Mouse (Mus musculus): ENCODE measurements around the gene Ect2.

The Ect2 gene

DNA sequence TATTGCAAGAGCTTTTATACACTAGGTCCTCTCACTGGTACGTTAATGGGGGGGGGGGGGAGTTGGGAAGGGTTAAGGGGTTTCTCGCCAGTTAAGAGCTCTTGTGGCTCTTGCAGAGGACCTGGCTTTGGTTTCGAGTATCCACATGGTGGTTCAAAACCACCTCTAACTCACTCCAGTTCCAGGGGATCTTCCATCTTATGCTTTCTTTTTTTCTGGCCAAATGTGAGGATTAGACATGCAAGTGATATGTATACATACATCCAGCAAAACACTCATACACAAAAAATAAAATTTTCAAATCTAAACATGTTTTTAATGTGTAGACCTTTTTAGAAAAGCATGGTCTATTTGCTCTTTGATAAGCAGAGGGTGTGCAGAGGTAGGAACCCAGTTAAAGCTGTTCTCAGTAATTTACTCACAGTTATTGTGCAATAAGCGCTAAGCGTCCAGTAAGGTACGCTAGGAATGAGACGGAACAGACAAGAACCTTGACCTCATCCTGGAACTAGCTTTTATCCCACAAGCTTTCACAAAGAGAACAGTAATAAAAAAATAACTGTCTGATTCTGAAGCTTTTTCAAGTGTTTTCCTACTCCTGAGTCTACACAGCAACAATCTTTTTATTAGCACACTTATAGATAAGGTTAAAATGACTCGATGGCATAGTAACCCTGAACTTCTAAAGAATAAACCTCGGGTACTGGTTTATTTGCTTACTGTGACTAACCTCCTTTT, 2.3 kb upstream of the Ect2 start:
- no peak for DNase-seq

- DNase-seq = peak; percentile 20
Measured at GRCm38 (mm10) chr3:27155051-27155855, 1.6 kb upstream of the Ect2 start.

GRCm38 (mm10) chr3:27154280-27154679, 602 bp upstream of the Ect2 start:
- no peak for DNase-seq

DNA sequence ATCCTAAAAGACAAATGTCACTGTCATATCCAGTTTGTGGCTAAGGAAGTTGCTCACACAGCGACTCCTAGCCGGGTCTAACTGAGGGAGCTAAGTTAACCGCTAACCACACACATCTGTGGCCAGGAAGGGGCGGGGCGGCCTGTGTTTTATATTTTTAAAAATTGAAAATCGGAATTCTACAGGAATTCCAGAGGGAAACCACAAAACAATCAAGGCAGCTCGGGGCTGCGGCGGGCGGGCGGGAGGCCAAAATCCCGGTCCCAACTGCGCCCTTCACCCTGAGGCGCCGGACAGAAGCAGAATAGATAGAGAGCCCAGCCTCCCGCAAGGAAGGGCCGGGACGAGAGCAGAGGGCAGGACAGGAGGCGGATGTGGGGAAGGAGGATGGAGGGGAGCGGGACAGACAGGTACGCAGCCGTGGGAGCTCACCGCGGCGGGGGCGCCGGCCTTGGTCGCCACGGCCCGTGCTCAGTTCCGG, 447 bp downstream of the Ect2 start:
- peak; percentile 68 for DNase-seq

DNA sequence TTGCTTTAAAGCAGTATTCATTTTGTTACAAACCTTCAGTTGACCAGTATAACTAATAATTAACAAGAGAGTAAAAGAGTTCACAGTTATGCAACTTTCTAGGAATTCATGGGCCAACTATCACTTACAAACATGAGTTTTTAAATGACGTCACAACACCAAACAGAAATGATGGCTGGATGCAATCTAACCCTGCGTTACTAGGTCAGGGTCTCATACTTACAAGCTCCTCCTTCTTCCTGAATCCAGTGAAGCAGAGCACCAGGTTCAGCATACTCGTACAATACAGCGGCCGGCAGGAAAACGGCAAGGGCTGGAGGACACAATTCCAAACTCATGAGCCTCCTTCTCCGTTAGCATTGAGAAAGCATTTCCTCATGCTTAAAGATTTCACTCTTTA, 7.9 kb downstream of the Ect2 start:
- no peak for DNase-seq

DNA sequence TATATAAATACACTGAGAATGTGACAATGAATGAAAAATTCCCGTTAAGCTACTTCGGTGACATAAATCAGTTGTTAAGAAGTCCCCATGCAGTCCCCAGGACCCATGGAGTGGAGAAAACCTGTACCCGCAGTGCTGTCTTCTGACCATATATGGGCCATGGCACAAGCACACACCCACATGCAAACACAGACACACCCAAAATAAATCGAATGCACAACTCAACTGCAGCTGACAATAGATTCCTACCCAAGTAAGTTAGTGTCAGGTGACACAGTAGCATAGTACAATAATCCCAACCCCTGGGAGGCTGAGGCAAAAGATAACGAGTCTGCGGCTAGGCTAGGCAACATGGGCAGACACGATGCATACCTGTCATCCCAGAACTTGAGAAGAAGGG, 10.1 kb downstream of the Ect2 start:
- DNase-seq = no peak

GRCm38 (mm10) chr3:27140101-27140500, 13.6 kb downstream of the Ect2 start:
- DNase-seq = no peak

- DNase-seq = no peak
Measured at GRCm38 (mm10) chr3:27121864-27122450, 31.7 kb downstream of the Ect2 start.

DNA sequence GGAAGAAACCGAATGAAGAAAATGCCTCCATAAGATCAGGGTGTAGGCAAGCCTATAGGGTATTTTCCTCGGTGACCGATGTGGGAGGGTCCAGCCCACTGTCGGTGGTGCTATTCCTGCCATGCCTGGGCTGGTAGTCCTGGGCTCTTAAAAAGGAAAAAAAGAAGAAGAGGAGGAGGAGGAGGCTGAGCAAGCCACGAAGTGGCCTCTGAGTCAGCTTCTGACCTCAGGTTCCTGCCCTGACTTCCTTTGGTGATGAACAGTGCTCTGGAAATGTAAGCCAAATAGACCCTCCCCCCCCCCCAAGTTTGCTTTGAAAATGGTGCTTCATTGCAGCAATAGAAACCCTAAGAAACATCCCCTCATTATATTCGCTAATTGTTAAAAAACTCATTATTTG, 32.7 kb downstream of the Ect2 start:
- no peak for DNase-seq

GRCm38 (mm10) chr3:27118227-27118626, 35.5 kb downstream of the Ect2 start:
- DNase-seq = peak; percentile 37

GRCm38 (mm10) chr3:27110860-27111259, 42.8 kb downstream of the Ect2 start:
- no peak for DNase-seq

- no peak for DNase-seq
Measured at GRCm38 (mm10) chr3:27109109-27109508, 44.6 kb downstream of the Ect2 start.

- no peak for DNase-seq
Measured at GRCm38 (mm10) chr3:27107142-27107541, 46.5 kb downstream of the Ect2 start.

- DNase-seq = no peak
Measured at GRCm38 (mm10) chr3:27102965-27103364, 50.7 kb downstream of the Ect2 start.

- DNase-seq = no peak
Measured at GRCm38 (mm10) chr3:27098633-27099032, 55.0 kb downstream of the Ect2 start.

DNA sequence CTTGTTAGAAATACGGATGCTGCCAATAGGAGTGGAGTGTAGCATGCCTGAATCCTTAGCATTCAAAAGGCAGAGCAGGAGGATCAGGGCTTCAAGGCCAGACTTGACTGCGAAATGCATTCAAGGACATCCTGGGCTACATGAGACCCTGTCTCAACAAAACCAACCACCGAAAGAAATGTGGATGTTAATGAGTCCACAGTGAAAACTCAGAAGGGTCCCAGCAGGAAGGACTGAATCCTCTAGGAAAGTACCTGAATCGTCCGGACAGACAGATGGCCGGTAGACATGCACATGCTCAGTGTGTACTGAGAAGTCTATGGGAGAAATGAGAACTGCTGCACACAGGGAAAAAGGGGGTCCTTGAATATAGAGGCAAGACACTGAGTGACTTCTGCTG, 67.5 kb downstream of the Ect2 start:
- no peak for DNase-seq

DNA sequence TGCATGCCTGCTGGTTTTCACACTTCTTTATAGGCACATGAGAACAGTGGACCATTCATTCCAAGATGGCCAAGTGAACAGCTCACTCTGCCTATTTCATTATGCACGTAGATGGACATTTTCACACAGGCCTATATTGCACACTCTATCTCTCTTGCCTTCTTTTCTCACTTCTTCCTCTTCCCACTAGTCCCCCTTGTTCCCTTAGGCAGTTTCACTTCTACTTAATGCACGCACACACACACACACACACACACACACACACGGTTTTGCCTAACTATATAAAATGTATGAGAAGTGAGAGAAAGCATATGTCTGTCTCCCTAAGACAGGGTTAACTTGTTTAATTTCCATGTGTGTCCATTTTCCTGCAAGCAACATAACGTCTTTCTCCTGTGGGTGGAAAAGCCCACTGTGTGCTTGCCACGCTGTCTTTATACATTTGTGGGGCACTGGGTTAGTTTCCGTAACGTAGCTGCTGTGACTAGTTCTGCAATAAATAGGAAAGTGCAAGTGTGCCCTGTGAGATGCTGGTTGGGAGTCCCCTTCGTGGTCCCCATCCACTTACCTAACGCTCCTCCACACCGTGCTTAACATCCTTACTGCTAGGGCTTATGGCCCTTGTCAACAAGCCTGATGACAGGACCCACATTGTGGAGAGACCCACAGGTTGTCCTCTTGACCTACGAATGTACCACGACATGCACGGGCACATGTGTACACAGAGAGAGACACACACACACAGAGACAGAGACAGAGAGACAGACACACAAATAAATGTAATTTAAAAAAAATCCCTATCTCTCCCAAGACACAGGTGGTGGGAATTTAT, 72.2 kb downstream of the Ect2 start:
- DNase-seq = no peak

- DNase-seq = no peak
Measured at GRCm38 (mm10) chr3:27080061-27080770, 73.5 kb downstream of the Ect2 start.

- DNase-seq = no peak
Measured at GRCm38 (mm10) chr3:27073884-27074283, 79.8 kb downstream of the Ect2 start.

GRCm38 (mm10) chr3:27071706-27072105, 82.0 kb downstream of the Ect2 start:
- DNase-seq = no peak

GRCm38 (mm10) chr3:27070340-27070739, 83.3 kb downstream of the Ect2 start:
- DNase-seq = no peak

- DNase-seq = no peak
Measured at GRCm38 (mm10) chr3:27067206-27067605, 86.5 kb downstream of the Ect2 start.

Measured in thymus, postnatal 4 days (tissue).